Mouse (Mus musculus) heart, postnatal 10 days (tissue): ENCODE results near the gene Atp13a2. TPM values are rescaled to one million over a fixed set of nuclear protein-coding genes. Genes with fewer than 3 reads are reported as not detected.
A peak's percentile ranks its signal among the peaks of the same experiment; 100 is the strongest.

Source experiments
- DNase-seq, 2 experiments: peaks; one replicate each; pipeline ENCODE4 v3.0.0; 2021
- intact Hi-C: fragments of 180-260 bp; cut with DNase I; formaldehyde crosslinking; loops from one replicate; pipeline ENCODE4 v1.15.1; 2025
- total RNA-seq, 2 experiments: library from RNA; stranded (reverse); gene quantifications; 2 replicates each; pipeline ENCODE4 v1.2.3; 2021

The Atp13a2 gene
- total RNA-seq, 2 experiments from 2014 or later, result 20.0 to 24.7 TPM

DNA sequence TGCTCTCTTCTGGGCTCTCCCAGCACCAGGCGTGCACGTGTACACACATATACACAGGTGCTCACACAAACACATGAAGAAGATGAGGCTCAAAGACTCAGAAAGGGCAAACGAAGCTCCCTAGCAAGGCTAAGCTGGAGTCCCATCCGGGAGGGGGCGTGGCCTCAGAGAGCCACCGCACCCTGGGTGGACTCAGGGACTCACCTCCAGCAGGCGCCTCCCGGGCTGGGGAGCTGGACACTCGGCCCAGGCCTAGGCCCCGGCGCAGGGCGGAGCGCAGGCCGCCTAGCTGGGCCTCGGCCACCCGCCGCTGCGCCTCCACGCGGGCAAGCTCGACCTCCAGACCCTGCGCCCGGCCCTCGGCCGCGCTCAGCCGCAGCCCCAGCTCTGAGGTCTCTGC is 38.3 kb downstream of the Atp13a2 start:
- intact Hi-C loops, result no loop called here
- no peak for DNase-seq

DNA sequence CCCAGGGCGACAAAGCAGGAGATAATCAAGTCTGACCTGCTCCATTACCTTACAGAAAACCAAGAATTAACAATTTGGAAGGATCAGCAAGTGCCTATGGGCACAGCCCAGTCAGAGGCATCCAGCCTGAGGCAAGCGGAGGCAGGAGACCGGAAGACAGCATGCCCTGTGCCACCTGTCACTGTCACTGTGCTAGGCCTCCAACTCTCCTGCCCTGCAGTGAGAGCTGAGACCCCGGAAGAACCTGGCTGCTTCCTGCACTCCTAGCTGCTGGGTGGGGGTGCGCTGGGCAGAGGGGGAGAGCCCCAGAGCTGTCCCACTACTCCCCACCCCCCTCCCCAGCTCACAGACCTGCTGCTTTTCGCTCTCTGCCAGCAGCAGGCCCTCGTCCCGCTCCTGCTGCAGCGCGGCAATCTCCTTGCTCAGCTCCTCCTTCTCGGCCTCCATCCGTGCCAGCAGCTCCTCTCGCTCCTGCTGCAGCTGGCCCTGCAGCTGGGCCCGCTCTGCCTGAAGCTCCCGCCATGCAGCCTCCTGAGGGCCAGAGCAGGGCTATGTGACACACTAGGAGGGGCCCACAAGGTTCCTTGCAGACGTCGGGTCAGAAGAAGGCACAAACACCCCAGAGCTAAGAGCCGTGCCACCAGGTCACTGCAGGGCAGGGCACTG is 44.0 kb downstream of the Atp13a2 start:
- no peak for DNase-seq
- intact Hi-C loops, result loop anchor here (1.0 kb wide), 1 partner anchor 66 kb away; no protein-coding TSS in a partner anchor

DNA sequence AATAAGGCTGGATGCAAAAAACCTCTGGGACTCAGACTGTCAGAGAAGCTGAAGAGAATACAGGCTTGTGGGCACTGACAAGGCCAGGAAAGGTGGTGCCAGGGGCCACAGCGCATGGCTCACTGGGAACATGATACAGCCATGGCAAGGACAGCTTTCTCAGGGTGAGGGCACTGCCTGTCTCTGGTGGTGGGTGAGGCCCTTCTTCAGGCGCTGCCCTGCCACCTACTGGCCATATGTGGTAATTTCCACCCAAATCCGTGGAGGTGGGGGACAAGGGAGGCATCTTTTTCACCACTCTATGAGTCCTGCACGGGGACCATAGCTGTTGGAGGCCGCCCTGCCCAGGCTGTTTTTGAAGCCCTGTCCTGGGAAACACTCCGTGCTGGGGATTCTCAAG is 45.1 kb downstream of the Atp13a2 start:
- intact Hi-C loops, result loop anchor here (1.0 kb wide), 1 partner anchor 67 kb away; no protein-coding TSS in a partner anchor

DNA sequence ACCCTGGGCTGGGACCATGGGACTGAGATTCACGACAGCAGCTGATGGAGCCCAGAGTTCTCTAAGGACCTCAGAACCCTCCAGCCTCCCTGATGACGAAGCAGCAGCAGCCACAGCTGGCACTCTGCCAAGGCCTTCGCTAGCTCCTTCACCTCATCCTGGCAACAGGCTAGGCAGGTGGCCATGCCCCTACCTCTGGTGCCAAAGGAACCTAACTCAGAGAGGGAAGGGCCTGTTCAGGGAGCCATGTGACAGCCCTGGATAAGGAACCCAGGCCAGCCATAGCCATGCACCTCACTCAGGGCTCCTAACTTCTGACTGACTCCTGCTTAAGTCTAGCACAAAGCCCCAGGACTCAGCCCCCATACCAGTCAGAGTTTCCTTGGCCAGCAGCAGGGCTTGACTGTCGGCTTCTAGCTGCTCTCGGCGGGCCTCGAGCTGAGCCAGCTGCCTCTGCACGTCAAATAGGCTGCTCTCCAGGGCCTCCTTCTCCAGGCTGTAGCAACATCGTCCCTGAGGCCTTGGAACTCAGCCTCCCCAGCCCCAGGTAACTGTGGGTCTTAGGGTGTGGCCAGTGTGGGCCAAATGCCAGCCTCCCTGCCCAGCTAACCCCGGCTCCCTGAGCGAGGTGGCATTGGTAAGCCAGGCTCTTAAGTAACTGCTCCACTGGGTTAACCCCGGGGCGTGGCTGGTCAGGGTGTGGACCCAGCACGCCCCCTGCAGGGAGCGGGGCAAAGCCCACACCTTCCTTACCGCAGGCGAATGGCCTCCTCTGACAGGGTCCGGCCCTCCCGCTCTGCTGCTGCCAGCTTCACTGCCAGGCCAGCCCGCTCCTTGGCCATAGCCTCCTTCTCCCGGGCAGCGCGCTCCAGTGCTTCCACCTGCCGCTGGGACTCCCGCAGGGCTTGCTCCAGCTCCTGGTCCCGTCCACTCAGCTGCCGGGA is 47.2 kb downstream of the Atp13a2 start:
- intact Hi-C loops, result no loop called here
- peak in 1 of 2 experiments; percentile 27 for DNase-seq

More for the DNA sequence above, 45.1 kb downstream of the Atp13a2 start:
- peak; percentile 84 to 90 for DNase-seq

DNA sequence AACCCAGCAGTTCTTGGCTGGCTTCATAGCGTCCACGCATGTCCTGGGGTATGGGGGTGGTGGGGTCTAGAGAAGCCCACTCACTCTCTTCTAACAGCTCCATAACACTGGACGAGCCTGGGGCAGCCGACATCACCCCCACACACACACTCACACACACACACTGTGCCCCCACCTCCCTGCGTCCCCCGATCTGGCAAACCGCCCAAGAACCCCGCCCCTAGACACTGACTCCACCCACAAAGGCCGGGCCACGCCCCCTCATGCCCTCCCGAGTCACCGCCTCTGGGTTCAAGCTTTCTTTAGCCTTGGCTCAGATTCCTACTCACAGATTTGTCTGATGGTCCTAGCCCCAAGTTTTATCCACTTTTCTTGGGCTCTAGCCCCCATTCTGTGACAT is 54.4 kb downstream of the Atp13a2 start:
- DNase-seq, result no peak
- intact Hi-C loops, result no loop called here

DNA sequence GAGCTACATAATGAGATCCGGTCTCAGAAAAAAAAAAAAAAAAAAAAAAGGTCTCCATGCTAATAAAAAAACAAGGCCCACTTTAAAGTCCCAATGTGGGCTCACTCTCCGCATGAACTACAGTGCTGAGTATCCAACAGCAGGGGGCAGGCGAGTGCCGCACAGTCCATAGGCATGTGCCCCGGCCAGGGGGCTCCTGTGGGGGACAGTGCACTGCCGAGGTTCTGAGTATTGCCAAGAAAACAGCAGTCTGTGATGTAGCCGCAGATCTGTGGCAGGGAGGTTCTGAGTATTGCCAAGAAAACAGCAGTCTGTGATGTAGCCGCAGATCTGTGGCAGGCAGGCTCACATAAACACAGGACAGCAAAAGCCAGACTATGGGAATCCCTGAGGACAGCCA is 58.1 kb downstream of the Atp13a2 start:
- intact Hi-C loops, result loop anchor here (1.0 to 2.0 kb wide), 2 partner anchors 20 to 76 kb away; no protein-coding TSS in a partner anchor
- DNase-seq, result peak; percentile 59 to 77

DNA sequence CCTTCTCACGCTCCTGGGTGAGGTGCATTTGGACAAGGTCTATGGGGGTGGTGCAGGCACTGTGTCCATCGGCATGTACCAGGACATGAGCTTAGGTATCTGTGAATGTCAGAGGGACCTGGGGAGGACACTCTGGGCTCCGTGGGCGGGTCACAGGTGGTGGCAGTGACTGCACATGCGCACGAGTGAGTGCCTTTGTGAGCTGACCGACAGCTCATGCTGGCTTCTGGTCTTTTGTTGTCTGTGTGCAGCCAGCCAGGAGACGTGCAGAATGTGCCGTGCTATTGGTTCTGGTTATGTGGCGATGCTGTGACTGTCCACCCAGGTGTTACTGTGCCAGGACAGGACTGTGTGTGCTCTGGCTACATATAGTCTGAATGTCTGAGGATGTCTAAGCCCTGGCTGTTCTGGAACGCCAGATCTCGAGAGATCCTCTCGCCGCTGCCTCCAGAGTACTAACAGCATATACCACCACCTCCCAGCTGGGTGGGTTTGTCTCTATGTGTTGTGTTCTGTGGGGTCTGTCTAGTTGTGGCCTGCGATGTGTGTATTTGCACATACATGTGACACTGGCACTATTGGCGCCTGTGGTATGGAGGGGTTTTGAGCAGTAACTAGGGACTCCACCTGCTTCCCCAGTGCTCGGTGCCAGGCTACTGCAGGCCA is 62.3 kb downstream of the Atp13a2 start:
- intact Hi-C loops, result no loop called here
- DNase-seq, result no peak

DNA sequence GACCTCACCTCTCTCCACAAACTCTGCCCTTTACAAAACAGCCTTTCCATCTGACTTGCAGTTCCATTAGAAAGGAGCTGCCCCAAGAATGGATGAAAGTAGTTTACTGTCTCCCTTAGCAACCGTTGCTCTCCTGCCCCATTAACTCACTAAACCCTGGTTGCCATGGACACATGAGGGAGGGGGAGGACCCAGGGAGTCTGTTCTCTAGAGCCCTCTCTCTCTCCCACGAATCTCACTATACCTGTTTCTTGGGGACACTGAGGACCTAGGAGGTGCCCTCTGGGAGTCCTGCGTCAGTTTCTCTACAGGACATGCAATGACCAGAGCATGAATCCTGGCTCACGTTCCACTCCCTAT is 62.8 kb downstream of the Atp13a2 start:
- intact Hi-C loops, result no loop called here
- no peak for DNase-seq

DNA sequence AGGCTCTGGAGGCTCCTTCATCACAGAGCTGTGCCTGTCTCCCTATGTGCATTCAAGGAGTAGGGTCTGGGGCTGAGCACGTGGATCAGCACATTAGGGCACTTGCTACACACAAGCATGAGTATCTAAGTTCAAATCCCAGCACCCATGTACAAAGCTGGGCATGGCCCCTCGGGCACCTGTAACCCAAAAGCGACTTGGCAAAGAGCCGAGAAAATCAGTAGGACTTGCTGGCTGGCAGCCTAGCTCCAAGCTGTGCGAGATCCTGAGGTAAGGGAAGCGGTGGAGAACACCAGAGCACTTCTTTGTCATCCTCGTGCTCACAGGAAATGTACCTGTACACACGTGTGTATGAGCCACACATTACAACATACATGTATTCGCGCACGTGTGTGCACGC is 65.8 kb downstream of the Atp13a2 start:
- intact Hi-C loops, result no loop called here
- no peak for DNase-seq

DNA sequence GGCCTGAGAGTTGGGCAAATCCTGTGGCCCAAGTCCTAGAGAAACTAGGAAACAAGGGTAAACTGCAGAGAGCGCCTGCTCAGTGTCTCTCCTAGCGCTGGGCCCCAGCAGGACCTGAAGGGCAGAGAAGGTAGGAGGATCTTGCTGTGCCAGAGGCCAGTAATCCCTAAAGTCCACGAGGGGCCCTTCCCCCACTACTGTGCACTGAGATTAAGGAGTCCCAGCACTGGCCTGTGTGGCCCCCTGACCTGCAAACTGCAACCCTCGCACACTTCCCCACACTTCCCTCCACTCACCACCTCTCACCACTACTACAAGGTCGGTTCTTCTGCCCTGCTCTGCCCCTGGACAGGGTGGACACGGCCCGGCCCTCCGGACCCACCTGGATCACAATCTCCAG is 66.5 kb downstream of the Atp13a2 start:
- intact Hi-C loops, result no loop called here
- DNase-seq, result no peak

DNA sequence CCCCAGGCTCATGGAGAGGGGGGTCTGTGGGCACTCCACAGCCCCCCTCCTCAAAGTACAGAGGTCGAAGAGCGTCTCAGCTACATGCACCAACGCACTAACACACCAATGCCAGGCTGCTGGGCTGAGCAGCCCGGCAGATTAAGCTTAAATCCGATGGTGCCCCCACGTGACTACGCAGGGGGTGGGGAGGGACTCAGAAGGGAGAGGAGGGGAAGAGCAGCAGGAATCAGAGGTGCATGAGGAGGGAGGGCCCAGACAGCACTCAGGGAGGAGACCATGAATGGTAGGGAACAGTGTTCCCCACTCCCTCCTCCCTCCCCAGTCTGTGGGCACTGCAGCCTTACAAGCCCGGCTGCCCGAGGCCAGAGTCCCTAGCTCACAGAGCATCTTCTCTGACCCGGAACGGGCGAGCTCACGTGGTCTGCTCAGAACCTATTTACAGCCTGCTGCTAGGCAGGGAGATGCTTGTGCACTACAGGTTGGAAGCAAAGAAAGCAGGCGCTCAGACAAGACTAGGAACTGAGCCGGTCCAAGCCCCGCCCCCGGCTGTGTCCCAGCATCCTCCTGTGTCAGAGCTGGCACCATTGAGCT is 67.0 kb downstream of the Atp13a2 start:
- no peak for DNase-seq
- intact Hi-C loops, result no loop called here

Other genes with a start within 250 kb of the Atp13a2 start
- gene Padi6, start 244.2 kb upstream of the Atp13a2 start, total RNA-seq, result not detected
- under 1 TPM; 0.40 to 0.48 TPM for gene Padi4, start 212.6 kb upstream of the Atp13a2 start, total RNA-seq
- under 1 TPM; 0.12 TPM for gene Padi3, start 176.2 kb upstream of the Atp13a2 start, total RNA-seq
- not detected for gene Padi1, start 141.1 kb upstream of the Atp13a2 start, total RNA-seq
- 1 to 10 TPM in 1 of 2 experiments, under 1 TPM in 1; 0.65 to 1.1 TPM for gene Padi2, start 80.5 kb upstream of the Atp13a2 start, total RNA-seq
- 100 to 1,000 TPM; 725 to 746 TPM for gene Sdhb, start 25.7 kb upstream of the Atp13a2 start, total RNA-seq
- 10 to 100 TPM; 47.6 to 53.7 TPM for gene Mfap2, start 23.5 kb downstream of the Atp13a2 start, total RNA-seq
- gene Crocc, start 73.7 kb downstream of the Atp13a2 start, total RNA-seq, result 1 to 10 TPM; 7.0 to 7.4 TPM
- 10 to 100 TPM; 33.3 to 34.3 TPM for gene Necap2, start 91.5 kb downstream of the Atp13a2 start, total RNA-seq
- not detected for gene Spata21, start 101.5 kb downstream of the Atp13a2 start, total RNA-seq
- 100 to 1,000 TPM in 1 of 2 experiments, 10 to 100 TPM in 1; 92.4 to 108 TPM for gene Szrd1, start 152.9 kb downstream of the Atp13a2 start, total RNA-seq
- gene Fbxo42, start 161.0 kb downstream of the Atp13a2 start, total RNA-seq, result 10 to 100 TPM; 14.7 to 15.6 TPM
- gene Rsg1, start 227.1 kb downstream of the Atp13a2 start, total RNA-seq, result 1 to 10 TPM; 1.0 to 1.2 TPM